Mouse (Mus musculus) stomach, postnatal 0 days (tissue): ENCODE data around the gene Crxos.

Experiments
- CTCF ChIP-seq: IDR thresholded peaks from 2 replicates; pipeline ENCODE4 v1.5.1; 2016; ENCODE audit warnings: antibody characterized with exemption, low read depth, mild to moderate bottlenecking, moderate library complexity
- EP300 ChIP-seq: optimal IDR thresholded peaks from 2 replicates; pipeline ENCODE3; 2016; ENCODE audit warnings: antibody characterized with exemption

GRCm38 (mm10) chr7:15881831-15882230 is 586 bp upstream of the Crxos start:
- TF ChIP-seq CTCF (no peak), EP300 (no peak)
